Mouse (Mus musculus): ENCODE results near the gene Insyn1. TPM values are rescaled to one million over a fixed set of nuclear protein-coding genes. Genes with fewer than 3 reads are reported as not detected.

Gene Insyn1
- polyA plus RNA-seq, 1 experiment from 2014 or later, result 2.3 TPM

GRCm38 (mm10) chr9:58496470-58497182 is 8.2 kb downstream of the Insyn1 start:
- 36% methylated on average over 4 of the region's 4 CpGs for WGBS
- Histone ChIP-seq H3K9me3 (ENCODE audit: control insufficient read depth, low read length) (no peaks in the 10 kb centered on the region), H3K9ac (ENCODE audit: low read depth, low read length) (no peak overlapping the region), H3K4me1 (replicated peaks; ENCODE audit: control insufficient read depth, insufficient read depth, low read length) (no peaks in the 10 kb centered on the region), H3K4me3 (ENCODE audit: low read depth, low read length) (no peak overlapping the region), H3K27me3 (ENCODE audit: control insufficient read depth, insufficient read depth, low read length) (no peaks in the 10 kb centered on the region), H3K4me2 (replicated peaks; ENCODE audit: low read depth, low read length) (no peak overlapping the region), H3K27ac (ENCODE audit: low read depth, low read length) (no peak overlapping the region), H3K36me3 (ENCODE audit: control insufficient read depth, insufficient read depth, low read length) (no peaks in the 10 kb centered on the region)
- ATAC-seq (ENCODE audit: low FRiP score) (no peak), DNase-seq (ENCODE audit: low spot score) (no peak)

GRCm38 (mm10) chr9:58497942-58498341 is 9.5 kb downstream of the Insyn1 start:
- Histone ChIP-seq H3K36me3 (ENCODE audit: control insufficient read depth, insufficient read depth, low read length) (no peaks in the 10 kb centered on the region), H3K27me3 (ENCODE audit: control insufficient read depth, insufficient read depth, low read length) (no peaks in the 10 kb centered on the region), H3K4me1 (replicated peaks; ENCODE audit: control insufficient read depth, insufficient read depth, low read length) (no peaks in the 10 kb centered on the region), H3K4me3 (ENCODE audit: low read depth, low read length) (no peak overlapping the region), H3K9ac (ENCODE audit: low read depth, low read length) (no peak overlapping the region), H3K4me2 (replicated peaks; ENCODE audit: low read depth, low read length) (no peak overlapping the region), H3K27ac (ENCODE audit: low read depth, low read length) (no peak overlapping the region), H3K9me3 (ENCODE audit: control insufficient read depth, low read length) (no peaks in the 10 kb centered on the region)
- DNase-seq (ENCODE audit: low spot score) (no peak), ATAC-seq (ENCODE audit: low FRiP score) (no peak)
- WGBS, result 57% methylated on average over 4 of the region's 4 CpGs

GRCm38 (mm10) chr9:58500946-58501345 is 12.5 kb downstream of the Insyn1 start:
- no peak overlapping the region for H3K27ac ChIP-seq (ENCODE audit: low read depth, low read length)
- WGBS, result 84% methylated on average over 5 of the region's 5 CpGs
- no peaks in the 10 kb centered on the region for H3K4me1 ChIP-seq (replicated peaks; ENCODE audit: control insufficient read depth, insufficient read depth, low read length)
- H3K36me3 ChIP-seq (ENCODE audit: control insufficient read depth, insufficient read depth, low read length), result no peaks in the 10 kb centered on the region
- no peak overlapping the region for H3K4me2 ChIP-seq (replicated peaks; ENCODE audit: low read depth, low read length)
- no peak overlapping the region for H3K9ac ChIP-seq (ENCODE audit: low read depth, low read length)
- H3K4me3 ChIP-seq (ENCODE audit: low read depth, low read length), result no peak overlapping the region
- no peaks in the 10 kb centered on the region for H3K27me3 ChIP-seq (ENCODE audit: control insufficient read depth, insufficient read depth, low read length)
- ATAC-seq (ENCODE audit: low FRiP score) (no peak), DNase-seq (ENCODE audit: low spot score) (no peak)
- H3K9me3 ChIP-seq (ENCODE audit: control insufficient read depth, low read length), result no peaks in the 10 kb centered on the region

DNA sequence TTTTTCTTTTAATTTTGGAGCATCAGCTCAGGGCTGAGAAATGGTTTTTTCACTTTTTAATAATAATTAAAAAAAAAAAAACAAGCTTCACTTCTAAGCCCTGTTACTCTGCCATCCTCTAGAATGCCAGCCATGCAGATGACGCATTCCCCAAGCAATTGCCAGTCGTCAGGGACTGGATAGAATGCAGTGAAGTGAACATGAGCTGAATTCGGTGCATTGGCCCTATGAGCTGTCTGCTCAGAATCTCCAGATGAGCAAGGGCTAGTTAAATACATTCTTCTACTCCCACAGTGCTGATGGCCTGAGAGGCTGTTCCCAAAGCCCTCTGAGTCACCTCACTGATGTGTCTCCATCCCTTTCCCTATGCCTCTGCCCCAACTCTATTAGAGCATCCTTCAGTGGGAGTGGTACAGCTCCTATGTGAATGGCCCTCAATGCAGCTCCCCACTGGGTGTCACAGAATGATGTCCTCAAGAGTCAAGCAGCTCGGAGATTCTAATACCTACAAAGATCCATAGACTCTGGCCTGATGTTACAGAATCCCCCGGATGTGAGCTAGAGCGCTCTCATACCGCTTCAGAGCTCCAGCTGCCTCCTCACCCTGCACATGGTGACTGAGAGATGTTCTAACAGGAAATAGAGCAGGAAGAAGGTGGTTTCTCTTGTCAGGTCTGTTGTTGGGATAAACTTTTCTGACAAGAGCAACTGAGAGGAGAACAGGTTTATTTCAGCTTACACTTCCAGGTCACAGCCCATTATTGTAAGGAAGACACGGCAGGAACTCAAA is 19.0 kb downstream of the Insyn1 start:
- ATAC-seq (ENCODE audit: low FRiP score) (no peak), DNase-seq (ENCODE audit: low spot score) (no peak)
- no peaks in the 10 kb centered on the region for H3K4me1 ChIP-seq (replicated peaks; ENCODE audit: control insufficient read depth, insufficient read depth, low read length)
- H3K36me3 ChIP-seq (ENCODE audit: control insufficient read depth, insufficient read depth, low read length), result no peaks in the 10 kb centered on the region
- no peak overlapping the region for H3K9ac ChIP-seq (ENCODE audit: low read depth, low read length)
- WGBS, result 84% methylated on average over 8 of the region's 8 CpGs
- H3K27ac ChIP-seq (ENCODE audit: low read depth, low read length), result no peak overlapping the region
- H3K4me3 ChIP-seq (ENCODE audit: low read depth, low read length), result no peak overlapping the region
- no peaks in the 10 kb centered on the region for H3K9me3 ChIP-seq (ENCODE audit: control insufficient read depth, low read length)
- no peak overlapping the region for H3K4me2 ChIP-seq (replicated peaks; ENCODE audit: low read depth, low read length)
- no peaks in the 10 kb centered on the region for H3K27me3 ChIP-seq (ENCODE audit: control insufficient read depth, insufficient read depth, low read length)

DNA sequence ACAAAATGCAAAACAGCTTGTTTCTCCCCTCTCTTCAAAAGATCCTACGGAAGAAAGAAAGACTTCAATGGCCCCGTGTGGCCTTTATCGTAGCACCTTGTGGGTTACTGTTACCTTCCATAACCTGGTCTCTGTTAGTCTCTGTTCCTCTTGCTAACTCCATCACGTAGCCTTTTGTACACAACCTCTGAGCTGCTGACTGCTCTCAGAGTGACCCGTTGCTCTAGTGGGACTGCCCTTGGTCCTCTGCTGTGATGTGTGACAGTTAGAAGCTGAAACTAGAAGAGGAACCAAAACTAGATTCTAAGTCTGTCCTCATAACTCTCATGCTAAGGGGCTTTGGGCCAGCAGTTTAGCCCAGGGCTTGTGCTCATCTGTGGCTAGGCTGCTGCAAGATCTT is 22.0 kb downstream of the Insyn1 start:
- ATAC-seq (ENCODE audit: low FRiP score) (no peak), DNase-seq (ENCODE audit: low spot score) (no peak)
- Histone ChIP-seq H3K9me3 (ENCODE audit: control insufficient read depth, low read length) (no peaks in the 10 kb centered on the region), H3K27ac (ENCODE audit: low read depth, low read length) (no peak overlapping the region), H3K4me2 (replicated peaks; ENCODE audit: low read depth, low read length) (no peak overlapping the region), H3K4me3 (ENCODE audit: low read depth, low read length) (no peak overlapping the region), H3K9ac (ENCODE audit: low read depth, low read length) (no peak overlapping the region), H3K36me3 (ENCODE audit: control insufficient read depth, insufficient read depth, low read length) (no peaks in the 10 kb centered on the region), H3K27me3 (ENCODE audit: control insufficient read depth, insufficient read depth, low read length) (no peaks in the 10 kb centered on the region), H3K4me1 (replicated peaks; ENCODE audit: control insufficient read depth, insufficient read depth, low read length) (no peaks in the 10 kb centered on the region)
- 94% methylated on average over 5 of the region's 5 CpGs for WGBS

GRCm38 (mm10) chr9:58513749-58514148 is 25.3 kb downstream of the Insyn1 start:
- DNase-seq (ENCODE audit: low spot score) (no peak), ATAC-seq (ENCODE audit: low FRiP score) (no peak)
- Histone ChIP-seq H3K4me2 (replicated peaks; ENCODE audit: low read depth, low read length) (no peak overlapping the region), H3K36me3 (ENCODE audit: control insufficient read depth, insufficient read depth, low read length) (no peaks in the 10 kb centered on the region), H3K27ac (ENCODE audit: low read depth, low read length) (0 out of 2 replicates have a peak overlapping the region, but pooled peaks have one; percentile 24), H3K9ac (ENCODE audit: low read depth, low read length) (no peak overlapping the region), H3K4me1 (replicated peaks; ENCODE audit: control insufficient read depth, insufficient read depth, low read length) (no peaks in the 10 kb centered on the region), H3K9me3 (ENCODE audit: control insufficient read depth, low read length) (no peaks in the 10 kb centered on the region), H3K27me3 (ENCODE audit: control insufficient read depth, insufficient read depth, low read length) (no peaks in the 10 kb centered on the region), H3K4me3 (ENCODE audit: low read depth, low read length) (no peak overlapping the region)
- 65% methylated on average over 5 of the region's 5 CpGs for WGBS

DNA sequence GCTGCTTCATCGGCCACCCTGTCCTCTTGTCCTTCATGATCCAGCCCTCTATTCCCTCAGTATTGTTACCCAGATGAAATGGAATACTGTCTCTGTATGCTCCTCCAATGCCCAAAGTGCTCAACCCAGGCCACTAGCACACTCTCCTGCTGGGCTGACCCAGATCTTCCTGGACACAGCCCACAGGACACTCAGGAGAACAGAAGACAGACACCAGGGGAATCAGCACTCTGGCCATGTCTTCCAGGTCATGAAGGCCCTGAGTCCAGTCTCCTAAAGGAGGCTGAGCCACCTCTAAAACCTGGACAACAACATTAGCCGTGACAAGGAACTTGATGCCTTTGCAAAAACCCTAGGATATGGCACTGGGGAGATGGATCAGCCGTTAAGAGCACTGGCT is 28.1 kb downstream of the Insyn1 start:
- Histone ChIP-seq H3K27ac (ENCODE audit: low read depth, low read length) (no peak overlapping the region), H3K36me3 (ENCODE audit: control insufficient read depth, insufficient read depth, low read length) (no peaks in the 10 kb centered on the region), H3K4me1 (replicated peaks; ENCODE audit: control insufficient read depth, insufficient read depth, low read length) (no peaks in the 10 kb centered on the region), H3K4me3 (ENCODE audit: low read depth, low read length) (no peak overlapping the region), H3K27me3 (ENCODE audit: control insufficient read depth, insufficient read depth, low read length) (no peaks in the 10 kb centered on the region), H3K4me2 (replicated peaks; ENCODE audit: low read depth, low read length) (no peak overlapping the region), H3K9ac (ENCODE audit: low read depth, low read length) (no peak overlapping the region), H3K9me3 (ENCODE audit: control insufficient read depth, low read length) (no peaks in the 10 kb centered on the region)
- DNase-seq (ENCODE audit: low spot score) (no peak), ATAC-seq (ENCODE audit: low FRiP score) (no peak)
- WGBS, result 68% methylated on average over 3 of the region's 3 CpGs

DNA sequence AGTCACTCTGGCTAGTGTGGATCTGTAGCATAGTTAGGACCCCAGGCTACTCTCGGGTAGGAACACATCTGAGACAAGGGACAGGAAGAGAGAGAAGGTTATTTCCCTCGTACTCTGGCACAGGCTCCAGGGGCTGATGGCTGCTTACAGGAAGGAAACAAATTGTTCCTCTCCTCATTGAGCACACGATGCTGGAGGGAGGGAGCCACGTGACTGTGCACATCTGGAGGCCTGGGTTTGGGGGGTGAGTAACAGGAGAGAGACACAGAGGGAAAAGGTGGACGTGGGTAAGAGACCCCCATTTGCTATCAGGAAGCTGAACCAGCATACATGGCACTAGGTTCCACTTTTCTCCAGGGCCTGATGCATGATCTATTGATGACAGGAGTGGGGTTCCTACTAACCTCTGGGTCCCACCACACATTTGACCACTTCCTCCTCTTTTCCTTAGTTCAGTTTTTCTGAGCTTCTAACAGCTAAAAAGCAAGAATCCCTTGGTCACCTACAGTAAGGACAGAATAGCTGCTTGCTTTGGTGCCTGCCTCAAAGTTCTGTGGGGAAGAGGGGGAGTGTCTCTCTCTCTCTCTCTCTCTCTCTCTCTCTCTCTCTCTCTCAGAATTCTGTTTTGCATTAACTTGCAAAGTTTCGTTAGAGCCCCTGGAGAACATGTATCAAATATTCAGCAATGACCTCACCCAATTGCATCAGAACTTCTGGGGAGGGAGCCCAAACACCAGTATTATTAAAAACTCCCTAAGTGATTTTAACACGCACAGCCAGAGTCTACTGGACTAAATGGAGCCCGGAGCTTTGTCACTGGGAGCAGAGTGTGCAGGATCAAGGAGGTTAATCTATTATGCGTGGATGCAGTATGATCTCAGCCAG is 29.7 kb downstream of the Insyn1 start:
- DNase-seq (ENCODE audit: low spot score), result no peak
- H3K4me3 ChIP-seq (ENCODE audit: low read depth, low read length), result no peak overlapping the region
- WGBS, result 52% methylated on average over 9 of the region's 9 CpGs
- no peak for ATAC-seq (ENCODE audit: low FRiP score)
- H3K27me3 ChIP-seq (ENCODE audit: control insufficient read depth, insufficient read depth, low read length), result no peaks in the 10 kb centered on the region
- no peak overlapping the region for H3K9ac ChIP-seq (ENCODE audit: low read depth, low read length)
- no peak overlapping the region for H3K27ac ChIP-seq (ENCODE audit: low read depth, low read length)
- H3K4me1 ChIP-seq (replicated peaks; ENCODE audit: control insufficient read depth, insufficient read depth, low read length), result no peaks in the 10 kb centered on the region
- no peak overlapping the region for H3K4me2 ChIP-seq (replicated peaks; ENCODE audit: low read depth, low read length)
- H3K9me3 ChIP-seq (ENCODE audit: control insufficient read depth, low read length), result no peaks in the 10 kb centered on the region
- H3K36me3 ChIP-seq (ENCODE audit: control insufficient read depth, insufficient read depth, low read length), result no peaks in the 10 kb centered on the region
